ENCODE assay signal across 21 mouse cellular contexts in the genomic region with DNA sequence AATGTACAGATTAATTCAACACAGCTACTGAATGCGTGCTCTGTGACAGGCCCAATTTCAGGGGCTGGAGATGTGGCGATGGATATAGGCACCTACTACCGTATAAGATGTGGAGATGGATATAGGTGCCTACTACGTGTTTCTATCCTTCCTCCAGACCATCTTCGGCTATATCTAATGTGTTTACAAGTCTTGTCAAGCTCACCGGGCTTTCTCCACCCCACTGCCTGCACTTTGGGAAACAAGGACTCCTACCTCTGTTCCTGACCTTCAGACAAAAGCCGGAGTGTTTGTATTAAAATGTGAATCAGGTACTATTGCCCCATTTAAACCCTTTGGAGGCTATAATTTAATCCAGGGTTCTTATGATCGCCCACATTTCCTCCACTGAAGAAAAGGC. TPM values are rescaled to one million over a fixed set of nuclear protein-coding genes. Genes with fewer than 3 reads are reported as not detected.
DNase-seq lines count a peak whose midpoint lies in the region; ATAC-seq lines count a peak whose summit lies in the region.
"Had no signal": no experiment of that assay in that cellular context is flagged by ENCODE, and none has a peak within 500 bp of the region (broad histone marks: within the 10 kb centered on the region; RNA-seq: fewer than 3 reads in every experiment).

No protein-coding gene starts in this region.

- no peaks in the 10 kb centered on the region for H3K36me3 ChIP-seq in midbrain, embryonic 11.5 days (ENCODE audit: control insufficient read depth, insufficient read depth, low read length)
- H3K36me3 ChIP-seq in midbrain, embryonic 16.5 days (ENCODE audit: control insufficient read depth, insufficient read depth, low read length), result no peaks in the 10 kb centered on the region

- no peak overlapping the region for H3K9ac ChIP-seq in midbrain, embryonic 11.5 days (ENCODE audit: low read length)
- H3K9ac ChIP-seq in midbrain, embryonic 16.5 days (ENCODE audit: low read depth, low read length), result no peak overlapping the region

- H3K4me3 ChIP-seq in midbrain, embryonic 11.5 days (ENCODE audit: low read depth, low read length), result no peak overlapping the region
- H3K4me3 ChIP-seq in midbrain, embryonic 16.5 days (ENCODE audit: low read depth, low read length), result no peak overlapping the region

- peaks cover 7% of the 10 kb centered on the region for H3K4me1 ChIP-seq in midbrain, embryonic 11.5 days (ENCODE audit: control insufficient read depth, insufficient read depth, low read length)
- H3K4me1 ChIP-seq in midbrain, embryonic 16.5 days (ENCODE audit: control insufficient read depth, insufficient read depth, low read length), result peaks cover 9% of the 10 kb centered on the region

- WGBS in midbrain, embryonic 11.5 days, result 88% methylated on average over 8 of the region's 8 CpGs
- 92% methylated on average over 8 of the region's 8 CpGs for WGBS in midbrain, embryonic 16.5 days

- DNase-seq in cerebellum, adult 9-10 months, result peak; percentile 10
- DNase-seq in cerebellum, postnatal 4 days (ENCODE audit: low spot score in 2 of 2), result no peak
- DNase-seq in heart, adult 11 months, result peak; percentile 78
- DNase-seq in heart, postnatal 36 days, result no peak
- DNase-seq in midbrain, embryonic 11.5 days (ENCODE audit: low spot score, missing footprints), result peak; percentile 77
- DNase-seq: adrenal gland, adult 2 months; adrenal gland, adult 8-10 months; adrenal gland, postnatal 10 days; adrenal gland, postnatal 14 days; adrenal gland, postnatal 25 days; adrenal gland, postnatal 36 days; B cell, adult 2 months; cerebellum, adult 11 months; cerebellum, adult 11-12 months; cerebellum, adult 18-20 months had no signal

- H3K27me3 ChIP-seq in midbrain, embryonic 11.5 days (ENCODE audit: control insufficient read depth, insufficient read depth, low read length), result no peaks in the 10 kb centered on the region
- no peaks in the 10 kb centered on the region for H3K27me3 ChIP-seq in midbrain, embryonic 16.5 days (ENCODE audit: control insufficient read depth, insufficient read depth, low read depth, low read length)
- H3K27me3 ChIP-seq: CH12.LX, Patski had no signal

- ATAC-seq in midbrain, embryonic 11.5 days (ENCODE audit: low FRiP score), result no peak
- ATAC-seq in midbrain, embryonic 16.5 days, result no peak
- ATAC-seq: activated CD4-positive, CD25-positive, alpha-beta regulatory T cell, adult 4 months; CD4-positive, CD25-positive, alpha-beta regulatory T cell, adult 4 months; Patski had no signal

- H3K9me3 ChIP-seq in midbrain, embryonic 11.5 days (ENCODE audit: control insufficient read depth, low read length), result no peaks in the 10 kb centered on the region
- no peaks in the 10 kb centered on the region for H3K9me3 ChIP-seq in midbrain, embryonic 16.5 days (replicated peaks; ENCODE audit: control insufficient read depth, low read length, poor library complexity, severe bottlenecking)
- H3K9me3 ChIP-seq: G1E had no signal

- no peak overlapping the region for H3K27ac ChIP-seq in midbrain, embryonic 11.5 days (ENCODE audit: low read depth, low read length)
- no peak overlapping the region for H3K27ac ChIP-seq in midbrain, embryonic 16.5 days (ENCODE audit: low read length)

- intact Hi-C loops in heart, postnatal 36 days (cut with DNase I), result loop anchor here (5.0 kb wide), 2 partner anchors 141 to 236 kb away; partner anchors contain the start of gene Pyroxd2

- H3K4me2 ChIP-seq in midbrain, embryonic 11.5 days, result no peak overlapping the region
- no peak overlapping the region for H3K4me2 ChIP-seq in midbrain, embryonic 16.5 days (ENCODE audit: low read length)

RNA-seq across cellular contexts. Expression of gene R3hcc1l, which starts 2.4 kb away (rescaled TPM):
- 10 to 100 TPM; 24.7 to 26.9 TPM for total RNA-seq in heart, postnatal 36 days (2021)
- polyA plus RNA-seq in midbrain, embryonic 11.5 days (2014; fragmentation: Nextera tagmentation; extraction: Ambion mirVana), result 26.3 and 28.0 TPM in 2 replicates
- 13.7 and 17.4 TPM in 2 replicates for polyA plus RNA-seq in midbrain, embryonic 16.5 days (2015; fragmentation: Nextera tagmentation; extraction: Ambion mirVana)

Comparison
In these comparisons a context has a peak if more than half of its experiments do, and no peak if none do; other contexts are left out.
1. DNase-seq: peak in cerebellum, adult 9-10 months (single experiment), heart, adult 11 months (single experiment) and midbrain, embryonic 11.5 days (single experiment); none in cerebellum, postnatal 4 days (0 of 2) and heart, postnatal 36 days (0 of 2).